Mouse (Mus musculus): Measurements from ENCODE around the gene Olfr361. TPM values are rescaled to one million over a fixed set of nuclear protein-coding genes. Genes with fewer than 3 reads are reported as not detected.
"Not testable (repeated sequence)": the region's sequence is repeated elsewhere in the genome, so short reads cannot be mapped to it uniquely, and the experiment has no call there.

Olfr361 gene
- not detected in 2 replicates for polyA plus RNA-seq (2014; fragmentation: Nextera tagmentation; extraction: Ambion mirVana)

- H3K27me3 ChIP-seq (replicated peaks; ENCODE audit: control insufficient read depth, insufficient read depth, low read length); DNase-seq (ENCODE audit: low spot score); H3K9ac ChIP-seq (ENCODE audit: low read depth, low read length); H3K4me2 ChIP-seq (ENCODE audit: low read depth, low read length); ATAC-seq (ENCODE audit: low read depth); H3K27ac ChIP-seq (replicated peaks; ENCODE audit: low read depth, low read length); H3K4me1 ChIP-seq (ENCODE audit: control insufficient read depth, insufficient read depth, low read length); H3K36me3 ChIP-seq (ENCODE audit: control insufficient read depth, insufficient read depth, low read length); H3K4me3 ChIP-seq (ENCODE audit: low read depth, low read length); H3K9me3 ChIP-seq (ENCODE audit: control insufficient read depth, low read length): not testable (repeated sequence)
- WGBS = 43% methylated on average over 1 of the region's 1 CpGs
Observed at GRCm38 (mm10) chr2:37089190-37089589, at the start of gene Olfr361. Gene Olfr361 (minus strand): TSS chr2:37089290.

- Histone ChIP-seq H3K4me2 (ENCODE audit: low read depth, low read length) (no peak within 1 kb of the TSS), H3K27ac (replicated peaks; ENCODE audit: low read depth, low read length) (no peak within 1 kb of the TSS), H3K4me1 (ENCODE audit: control insufficient read depth, insufficient read depth, low read length) (no peaks in the 10 kb centered on the region), H3K36me3 (ENCODE audit: control insufficient read depth, insufficient read depth, low read length) (no peaks in the 10 kb centered on the region), H3K9me3 (ENCODE audit: control insufficient read depth, low read length) (peaks cover 4% of the 10 kb centered on the region; the same call in 1 of the 2 replicates), H3K4me3 (ENCODE audit: low read depth, low read length) (no peak within 1 kb of the TSS), H3K9ac (ENCODE audit: low read depth, low read length) (no peak within 1 kb of the TSS), H3K27me3 (replicated peaks; ENCODE audit: control insufficient read depth, insufficient read depth, low read length) (no peaks in the 10 kb centered on the region)
- 95% methylated on average over 1 of the region's 1 CpGs for WGBS
- DNase-seq (ENCODE audit: low spot score) = no peak
- no peak for ATAC-seq (ENCODE audit: low read depth)
Observed at GRCm38 (mm10) chr2:37117810-37118209, 28.7 kb upstream of the Olfr361 start, which contains the start of gene Olfr362. Gene Olfr362 (minus strand): TSS chr2:37117910.

- no peaks in the 10 kb centered on the region for H3K4me1 ChIP-seq (ENCODE audit: control insufficient read depth, insufficient read depth, low read length)
- no peaks in the 10 kb centered on the region for H3K36me3 ChIP-seq (ENCODE audit: control insufficient read depth, insufficient read depth, low read length)
- H3K4me2 ChIP-seq (ENCODE audit: low read depth, low read length) = no peak within 1 kb of the TSS
- DNase-seq (ENCODE audit: low spot score) = no peak
- ATAC-seq (ENCODE audit: low read depth) = no peak
- no peak within 1 kb of the TSS for H3K27ac ChIP-seq (replicated peaks; ENCODE audit: low read depth, low read length)
- H3K9me3 ChIP-seq (ENCODE audit: control insufficient read depth, low read length) = no peaks in the 10 kb centered on the region
- H3K9ac ChIP-seq (ENCODE audit: low read depth, low read length) = no peak within 1 kb of the TSS
- no peaks in the 10 kb centered on the region for H3K27me3 ChIP-seq (replicated peaks; ENCODE audit: control insufficient read depth, insufficient read depth, low read length)
- no peak within 1 kb of the TSS for H3K4me3 ChIP-seq (ENCODE audit: low read depth, low read length)
Observed at GRCm38 (mm10) chr2:37065446-37065845, 23.6 kb downstream of the Olfr361 start, which contains the start of gene Olfr360. Gene Olfr360 (plus strand): TSS chr2:37065746.

Other genes starting within 250 kb of the Olfr361 start
- not detected in 2 replicates for gene Olfr350, start 243.0 kb downstream of the Olfr361 start, polyA plus RNA-seq (2014; fragmentation: Nextera tagmentation; extraction: Ambion mirVana)
- gene Olfr351, start 226.6 kb downstream of the Olfr361 start, polyA plus RNA-seq (2014; fragmentation: Nextera tagmentation; extraction: Ambion mirVana) = not detected in 2 replicates
- gene Olfr352, start 220.8 kb downstream of the Olfr361 start, polyA plus RNA-seq (2014; fragmentation: Nextera tagmentation; extraction: Ambion mirVana) = not detected in 2 replicates
- gene Olfr353, start 196.4 kb downstream of the Olfr361 start, polyA plus RNA-seq (2014; fragmentation: Nextera tagmentation; extraction: Ambion mirVana) = not detected in 2 replicates
- gene Olfr354, start 183.6 kb downstream of the Olfr361 start, polyA plus RNA-seq (2014; fragmentation: Nextera tagmentation; extraction: Ambion mirVana) = not detected in 2 replicates
- not detected in 2 replicates for gene Olfr355, start 160.4 kb downstream of the Olfr361 start, polyA plus RNA-seq (2014; fragmentation: Nextera tagmentation; extraction: Ambion mirVana)
- not detected in 2 replicates for gene Olfr356, start 152.2 kb downstream of the Olfr361 start, polyA plus RNA-seq (2014; fragmentation: Nextera tagmentation; extraction: Ambion mirVana)
- not detected in 2 replicates for gene Olfr357, start 95.5 kb downstream of the Olfr361 start, polyA plus RNA-seq (2014; fragmentation: Nextera tagmentation; extraction: Ambion mirVana)
- 0.06 TPM in 1 of 2 replicates, not detected in the other for gene Olfr358, start 80.0 kb downstream of the Olfr361 start, polyA plus RNA-seq (2014; fragmentation: Nextera tagmentation; extraction: Ambion mirVana)
- not detected in 2 replicates for gene Olfr360, start 23.5 kb downstream of the Olfr361 start, polyA plus RNA-seq (2014; fragmentation: Nextera tagmentation; extraction: Ambion mirVana)
- not detected in 2 replicates for gene Olfr362, start 28.6 kb upstream of the Olfr361 start, polyA plus RNA-seq (2014; fragmentation: Nextera tagmentation; extraction: Ambion mirVana)
- not detected in 2 replicates for gene Olfr364-ps1, start 50.0 kb upstream of the Olfr361 start, polyA plus RNA-seq (2014; fragmentation: Nextera tagmentation; extraction: Ambion mirVana)
- gene Olfr365, start 98.9 kb upstream of the Olfr361 start, polyA plus RNA-seq (2014; fragmentation: Nextera tagmentation; extraction: Ambion mirVana) = not detected in 2 replicates
- gene Olfr366, start 122.3 kb upstream of the Olfr361 start, polyA plus RNA-seq (2014; fragmentation: Nextera tagmentation; extraction: Ambion mirVana) = not detected in 2 replicates
- 0.29 TPM in 1 of 2 replicates, not detected in the other for gene Olfr368, start 237.2 kb upstream of the Olfr361 start, polyA plus RNA-seq (2014; fragmentation: Nextera tagmentation; extraction: Ambion mirVana)

All from embryonic facial prominence, embryonic 14.5 days (tissue).